Mouse (Mus musculus): ENCODE results near the gene H2-Q7. TPM values are rescaled to one million over a fixed set of nuclear protein-coding genes. Genes with fewer than 3 reads are reported as not detected.
"Not testable (repeated sequence)": the region's sequence is repeated elsewhere in the genome, so short reads cannot be mapped to it uniquely, and the experiment has no call there.

Gene H2-Q7
- polyA plus RNA-seq (2015; fragmentation: Nextera tagmentation; extraction: Ambion mirVana) = 0.99 and 3.1 TPM in 2 replicates

DNA sequence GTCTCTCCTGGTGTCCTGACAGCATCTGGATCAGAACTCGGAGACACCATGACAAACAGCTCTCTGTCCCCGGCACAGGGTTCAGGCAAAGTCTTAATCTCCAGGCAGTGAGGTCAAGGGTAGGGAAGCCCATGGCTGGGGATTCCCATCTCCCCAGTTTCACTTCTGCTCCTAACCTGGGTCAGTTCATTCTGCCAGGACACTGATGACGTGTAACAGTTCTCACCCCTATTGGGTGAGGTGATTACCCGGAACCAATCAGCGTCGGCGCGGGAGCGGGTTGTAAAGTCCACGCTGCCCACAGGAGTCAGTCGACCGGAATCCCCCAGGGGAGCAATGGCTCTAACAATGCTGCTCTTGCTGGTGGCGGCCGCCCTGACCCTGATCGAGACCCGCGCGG lies at the start of gene H2-Q7:
TSS of gene H2-Q7 (plus strand) at position 271 of the 400 bp plus-strand sequence.
- Histone ChIP-seq H3K4me3 (replicated peaks; ENCODE audit: low read length) (peak within 1 kb of the TSS; percentile 38), H3K9ac (replicated peaks; ENCODE audit: low read depth, low read length) (peak within 1 kb of the TSS; percentile 10; the same call in 1 of the 2 replicates), H3K4me2 (ENCODE audit: low read length) (peak within 1 kb of the TSS; percentile 54)
- H3K27me3 ChIP-seq (replicated peaks; ENCODE audit: control insufficient read depth, insufficient read depth, low read length); H3K4me1 ChIP-seq (replicated peaks; ENCODE audit: control insufficient read depth, insufficient read depth, low read length); H3K36me3 ChIP-seq (ENCODE audit: control insufficient read depth, insufficient read depth); H3K27ac ChIP-seq (ENCODE audit: low read length); H3K9me3 ChIP-seq (ENCODE audit: control insufficient read depth, low read length): not testable (repeated sequence)
- WGBS = 2% methylated on average over 18 of the region's 18 CpGs
- peak; percentile 87 for ATAC-seq

- H3K9me3 ChIP-seq (ENCODE audit: control insufficient read depth, low read length); H3K4me2 ChIP-seq (ENCODE audit: low read length); H3K27me3 ChIP-seq (replicated peaks; ENCODE audit: control insufficient read depth, insufficient read depth, low read length); H3K9ac ChIP-seq (replicated peaks; ENCODE audit: low read depth, low read length); H3K4me3 ChIP-seq (replicated peaks; ENCODE audit: low read length); H3K27ac ChIP-seq (ENCODE audit: low read length); H3K4me1 ChIP-seq (replicated peaks; ENCODE audit: control insufficient read depth, insufficient read depth, low read length); ATAC-seq; H3K36me3 ChIP-seq (ENCODE audit: control insufficient read depth, insufficient read depth): not testable (repeated sequence)
- 10% methylated on average over 7 of the region's 7 CpGs for WGBS
These were observed 49.2 kb upstream of the H2-Q7 start for GRCm38 (mm10) chr17:35389796-35390195.

DNA sequence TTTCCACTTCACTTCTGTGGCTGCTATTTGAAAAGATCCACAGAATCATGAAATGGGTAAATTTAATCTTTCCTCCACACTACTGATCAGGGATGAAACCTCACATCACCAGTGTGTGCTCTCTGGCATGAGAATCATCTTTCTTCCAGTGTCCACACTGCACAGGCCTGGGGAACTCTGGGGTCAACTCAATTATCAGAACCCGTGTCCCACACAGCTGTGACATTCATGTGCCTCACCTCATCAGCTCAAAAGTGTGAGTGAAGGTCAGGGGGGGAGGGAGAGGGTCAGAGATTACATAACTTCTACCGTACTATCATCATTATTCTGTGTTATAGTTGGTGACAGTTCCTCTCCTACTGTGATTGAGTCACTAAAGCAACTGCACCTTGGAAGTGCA lies 46.3 kb upstream of the H2-Q7 start:
- not testable (repeated sequence) for H3K9ac ChIP-seq (replicated peaks; ENCODE audit: low read depth, low read length); H3K27me3 ChIP-seq (replicated peaks; ENCODE audit: control insufficient read depth, insufficient read depth, low read length); H3K27ac ChIP-seq (ENCODE audit: low read length); H3K9me3 ChIP-seq (ENCODE audit: control insufficient read depth, low read length); H3K4me1 ChIP-seq (replicated peaks; ENCODE audit: control insufficient read depth, insufficient read depth, low read length); ATAC-seq; H3K36me3 ChIP-seq (ENCODE audit: control insufficient read depth, insufficient read depth); H3K4me2 ChIP-seq (ENCODE audit: low read length); H3K4me3 ChIP-seq (replicated peaks; ENCODE audit: low read length)
- 84% methylated on average over 2 of the region's 2 CpGs for WGBS

DNA sequence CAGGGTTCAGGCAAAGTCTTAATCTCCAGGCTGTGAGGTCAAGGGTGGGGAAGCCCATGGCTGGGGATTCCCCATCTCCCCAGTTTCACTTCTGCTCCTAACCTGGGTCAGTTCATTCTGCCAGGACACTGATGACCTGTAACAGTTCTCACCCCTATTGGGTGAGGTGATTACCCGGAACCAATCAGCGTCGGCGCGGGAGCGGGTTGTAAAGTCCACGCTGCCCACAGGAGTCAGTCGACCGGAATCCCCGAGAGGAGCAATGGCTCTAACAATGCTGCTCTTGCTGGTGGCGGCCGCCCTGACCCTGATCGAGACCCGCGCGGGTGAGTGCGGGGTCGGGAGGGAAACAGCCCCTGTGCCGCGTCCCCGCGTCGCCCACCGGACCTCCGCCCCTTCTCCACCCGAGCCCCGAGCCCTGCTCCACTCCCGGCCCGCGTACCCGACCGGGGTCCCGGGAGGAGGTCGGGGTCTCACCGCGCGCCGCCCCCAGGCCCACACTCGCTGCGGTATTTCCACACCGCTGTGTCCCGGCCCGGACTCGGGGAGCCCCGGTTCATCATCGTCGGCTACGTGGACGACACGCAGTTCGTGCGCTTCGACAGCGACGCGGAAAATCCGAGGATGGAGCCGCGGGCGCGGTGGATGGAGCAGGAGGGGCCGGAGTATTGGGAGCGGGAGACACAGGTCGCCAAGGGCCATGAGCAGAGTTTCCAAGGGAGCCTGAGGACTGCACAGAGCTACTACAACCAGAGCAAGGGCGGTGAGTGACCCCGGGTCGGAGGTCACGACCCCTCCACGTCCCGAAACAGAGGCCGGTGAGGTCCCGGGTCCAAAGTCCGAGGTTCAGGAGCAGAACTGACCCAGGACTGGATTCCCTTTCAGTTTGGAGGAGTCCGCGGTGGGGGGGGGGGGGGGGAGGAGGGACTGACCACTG lies 44.8 kb upstream of the H2-Q7 start:
- Histone ChIP-seq H3K4me2 (ENCODE audit: low read length) (peak overlapping the region; percentile 34), H3K4me3 (replicated peaks; ENCODE audit: low read length) (peak overlapping the region; percentile 24)
- H3K9ac ChIP-seq (replicated peaks; ENCODE audit: low read depth, low read length); H3K27ac ChIP-seq (ENCODE audit: low read length); H3K9me3 ChIP-seq (ENCODE audit: control insufficient read depth, low read length); H3K4me1 ChIP-seq (replicated peaks; ENCODE audit: control insufficient read depth, insufficient read depth, low read length); H3K36me3 ChIP-seq (ENCODE audit: control insufficient read depth, insufficient read depth); H3K27me3 ChIP-seq (replicated peaks; ENCODE audit: control insufficient read depth, insufficient read depth, low read length): not testable (repeated sequence)
- 1% methylated on average over 51 of the region's 75 CpGs for WGBS
- ATAC-seq = peak; percentile 61; the same call in 1 of the 2 replicates

- H3K4me1 ChIP-seq (replicated peaks; ENCODE audit: control insufficient read depth, insufficient read depth, low read length); H3K36me3 ChIP-seq (ENCODE audit: control insufficient read depth, insufficient read depth); H3K9ac ChIP-seq (replicated peaks; ENCODE audit: low read depth, low read length); H3K4me3 ChIP-seq (replicated peaks; ENCODE audit: low read length); H3K27ac ChIP-seq (ENCODE audit: low read length); H3K4me2 ChIP-seq (ENCODE audit: low read length); H3K27me3 ChIP-seq (replicated peaks; ENCODE audit: control insufficient read depth, insufficient read depth, low read length); H3K9me3 ChIP-seq (ENCODE audit: control insufficient read depth, low read length); ATAC-seq: not testable (repeated sequence)
- 87% methylated on average over 2 of the region's 2 CpGs for WGBS
These were observed 42.0 kb upstream of the H2-Q7 start for GRCm38 (mm10) chr17:35396956-35397355.

DNA sequence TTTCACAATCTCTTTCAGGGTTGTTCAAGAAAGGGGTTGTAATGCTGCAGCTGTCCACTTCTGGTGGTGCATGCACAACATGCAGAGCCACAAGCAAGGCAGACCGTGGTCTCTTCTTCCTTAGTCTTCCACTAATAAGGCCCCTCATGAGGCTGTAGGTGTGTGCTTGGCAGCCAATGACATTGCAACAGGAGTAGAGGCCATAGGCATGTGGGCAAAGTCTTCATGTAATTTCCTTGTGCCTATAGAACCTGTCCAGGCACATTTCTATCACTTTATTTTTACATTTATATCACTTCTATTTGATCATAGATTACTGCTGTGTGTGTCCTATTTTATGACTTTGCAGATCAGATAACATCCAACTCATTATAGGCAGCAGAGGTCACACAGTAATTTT lies 25.9 kb upstream of the H2-Q7 start:
- not testable (repeated sequence) for ATAC-seq; H3K9me3 ChIP-seq (ENCODE audit: control insufficient read depth, low read length); H3K4me1 ChIP-seq (replicated peaks; ENCODE audit: control insufficient read depth, insufficient read depth, low read length); H3K9ac ChIP-seq (replicated peaks; ENCODE audit: low read depth, low read length); H3K36me3 ChIP-seq (ENCODE audit: control insufficient read depth, insufficient read depth); H3K27ac ChIP-seq (ENCODE audit: low read length); H3K4me3 ChIP-seq (replicated peaks; ENCODE audit: low read length); H3K4me2 ChIP-seq (ENCODE audit: low read length); H3K27me3 ChIP-seq (replicated peaks; ENCODE audit: control insufficient read depth, insufficient read depth, low read length)
- no CpG with 5 or more reads among the region's 1 CpGs for WGBS

- not testable (repeated sequence) for H3K4me2 ChIP-seq (ENCODE audit: low read length); H3K27ac ChIP-seq (ENCODE audit: low read length); H3K9ac ChIP-seq (replicated peaks; ENCODE audit: low read depth, low read length); H3K4me3 ChIP-seq (replicated peaks; ENCODE audit: low read length); H3K9me3 ChIP-seq (ENCODE audit: control insufficient read depth, low read length); H3K27me3 ChIP-seq (replicated peaks; ENCODE audit: control insufficient read depth, insufficient read depth, low read length); H3K4me1 ChIP-seq (replicated peaks; ENCODE audit: control insufficient read depth, insufficient read depth, low read length); H3K36me3 ChIP-seq (ENCODE audit: control insufficient read depth, insufficient read depth)
- 55% methylated on average over 2 of the region's 10 CpGs for WGBS
- ATAC-seq = peak; percentile 63
These were observed 23.5 kb upstream of the H2-Q7 start for GRCm38 (mm10) chr17:35415273-35416129.

- WGBS = 86% methylated on average over 7 of the region's 7 CpGs
- Histone ChIP-seq H3K36me3 (ENCODE audit: control insufficient read depth, insufficient read depth) (no peaks in the 10 kb centered on the region), H3K4me3 (replicated peaks; ENCODE audit: low read length) (no peak overlapping the region), H3K9ac (replicated peaks; ENCODE audit: low read depth, low read length) (no peak overlapping the region), H3K4me1 (replicated peaks; ENCODE audit: control insufficient read depth, insufficient read depth, low read length) (no peaks in the 10 kb centered on the region), H3K27ac (ENCODE audit: low read length) (no peak overlapping the region), H3K9me3 (ENCODE audit: control insufficient read depth, low read length) (no peaks in the 10 kb centered on the region), H3K4me2 (ENCODE audit: low read length) (no peak overlapping the region), H3K27me3 (replicated peaks; ENCODE audit: control insufficient read depth, insufficient read depth, low read length) (0 out of 2 replicates have a peak, but pooled peaks cover 2% of the 10 kb centered on the region)
- ATAC-seq = no peak
These were observed 20.2 kb upstream of the H2-Q7 start for GRCm38 (mm10) chr17:35418772-35419171.

DNA sequence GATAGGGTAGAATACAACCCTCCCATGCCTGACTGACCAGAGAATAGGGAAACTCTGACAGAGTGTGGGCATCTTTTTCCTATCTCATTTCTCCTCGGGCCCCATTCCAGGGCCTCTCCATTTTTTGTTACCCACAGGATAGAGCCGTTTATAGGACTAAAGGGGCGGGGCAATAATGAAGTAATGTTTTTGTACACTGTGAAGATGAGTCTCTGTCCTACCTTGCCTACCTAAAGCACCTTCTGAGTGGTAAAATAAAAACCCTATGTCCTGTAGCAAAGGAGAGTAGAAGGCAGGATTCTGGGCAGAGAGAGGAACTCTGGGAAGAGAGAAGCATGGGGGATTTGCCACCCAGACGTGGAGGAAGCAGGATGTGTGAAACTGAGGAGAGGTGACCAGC lies 19.4 kb upstream of the H2-Q7 start:
- not testable (repeated sequence) for H3K27me3 ChIP-seq (replicated peaks; ENCODE audit: control insufficient read depth, insufficient read depth, low read length); H3K27ac ChIP-seq (ENCODE audit: low read length); H3K4me2 ChIP-seq (ENCODE audit: low read length); H3K9ac ChIP-seq (replicated peaks; ENCODE audit: low read depth, low read length); H3K4me3 ChIP-seq (replicated peaks; ENCODE audit: low read length); H3K4me1 ChIP-seq (replicated peaks; ENCODE audit: control insufficient read depth, insufficient read depth, low read length); H3K36me3 ChIP-seq (ENCODE audit: control insufficient read depth, insufficient read depth); ATAC-seq; H3K9me3 ChIP-seq (ENCODE audit: control insufficient read depth, low read length)
- WGBS = 74% methylated on average over 4 of the region's 4 CpGs

All from forebrain, embryonic 16.5 days (tissue).